Mouse (Mus musculus) kidney, postnatal 4 days (tissue): ENCODE measurements around the gene Spin1.

Experiments
- DNase-seq, 2 experiments: peaks; one replicate each; pipeline ENCODE4 v3.0.0; 2021; ENCODE audit warnings: mixed read lengths in 2 of 2

The Spin1 gene

GRCm38 (mm10) chr13:51137702-51138031, 37.0 kb downstream of the Spin1 start:
- DNase-seq: peak in 1 of 2 experiments; percentile 19

GRCm38 (mm10) chr13:51147106-51147505, 46.4 kb downstream of the Spin1 start:
- DNase-seq: no peak

GRCm38 (mm10) chr13:51152966-51153669, 52.4 kb downstream of the Spin1 start:
- DNase-seq: no peak

GRCm38 (mm10) chr13:51153670-51154030, 53.0 kb downstream of the Spin1 start:
- DNase-seq: peak in 1 of 2 experiments; percentile 21

GRCm38 (mm10) chr13:51155178-51156013, 54.7 kb downstream of the Spin1 start:
- DNase-seq: no peak

GRCm38 (mm10) chr13:51156014-51156386, 55.3 kb downstream of the Spin1 start:
- DNase-seq: no peak

DNA sequence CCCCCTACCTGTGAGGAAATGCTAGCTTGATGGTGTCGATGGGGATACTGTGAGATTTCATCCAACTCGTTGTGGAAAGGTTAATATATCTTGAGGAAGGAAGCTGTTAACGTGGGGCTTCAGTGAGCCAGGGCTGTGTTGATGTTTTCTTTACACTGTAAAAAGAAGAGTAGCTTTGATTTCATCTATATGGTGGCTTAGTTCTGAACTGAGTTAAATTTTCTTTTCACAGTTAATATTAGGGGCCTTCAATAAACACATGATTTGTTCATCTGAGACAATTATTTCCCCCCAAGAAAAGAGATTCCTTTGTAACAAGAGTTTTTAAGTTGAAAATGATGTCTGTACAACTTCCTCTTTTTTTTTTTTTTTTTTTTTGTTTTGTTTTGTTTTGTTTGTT, 56.6 kb downstream of the Spin1 start:
- DNase-seq: no peak

DNA sequence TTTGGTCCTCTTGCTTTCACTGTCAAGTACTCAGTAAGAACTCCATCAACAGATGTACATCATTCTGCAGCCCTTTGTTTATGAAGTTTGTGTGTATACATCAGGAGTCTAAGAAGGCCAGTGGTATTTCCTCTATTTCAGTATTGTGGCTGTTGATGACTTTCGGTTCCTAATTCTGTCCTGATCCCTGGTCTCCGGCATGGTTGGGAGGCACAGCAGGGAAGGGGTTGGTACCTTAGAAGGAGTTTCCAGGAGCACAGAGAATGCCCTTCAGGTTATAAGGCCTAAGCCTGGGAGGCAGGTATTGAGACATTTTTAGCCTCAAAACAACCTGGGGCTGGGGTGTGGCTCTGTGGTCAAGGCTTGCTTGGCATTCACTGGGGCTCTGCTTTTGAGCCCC, 61.0 kb downstream of the Spin1 start:
- DNase-seq: peak in 1 of 2 experiments; percentile 6

GRCm38 (mm10) chr13:51162246-51162645, 61.6 kb downstream of the Spin1 start:
- no peak for DNase-seq

DNA sequence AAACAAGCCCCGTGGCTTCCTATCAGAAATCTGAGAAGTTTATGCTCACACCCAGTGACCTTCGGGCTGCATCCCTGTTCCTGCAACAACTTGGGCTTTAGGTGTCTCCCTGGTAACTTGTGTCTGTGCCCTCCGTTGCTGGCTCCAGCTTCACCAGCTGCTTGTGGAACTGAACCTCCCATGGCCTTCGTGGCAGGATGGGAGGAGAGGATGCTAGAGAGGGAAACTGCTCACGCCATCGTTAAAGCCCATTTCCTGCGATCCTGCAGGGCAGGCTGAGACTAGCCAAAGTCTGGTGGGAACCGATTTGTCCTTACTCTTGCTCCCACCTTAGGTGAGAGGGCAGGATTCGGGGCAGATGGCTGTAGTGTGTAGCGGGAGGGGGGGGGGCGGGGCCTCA, 66.0 kb downstream of the Spin1 start:
- no peak for DNase-seq

DNA sequence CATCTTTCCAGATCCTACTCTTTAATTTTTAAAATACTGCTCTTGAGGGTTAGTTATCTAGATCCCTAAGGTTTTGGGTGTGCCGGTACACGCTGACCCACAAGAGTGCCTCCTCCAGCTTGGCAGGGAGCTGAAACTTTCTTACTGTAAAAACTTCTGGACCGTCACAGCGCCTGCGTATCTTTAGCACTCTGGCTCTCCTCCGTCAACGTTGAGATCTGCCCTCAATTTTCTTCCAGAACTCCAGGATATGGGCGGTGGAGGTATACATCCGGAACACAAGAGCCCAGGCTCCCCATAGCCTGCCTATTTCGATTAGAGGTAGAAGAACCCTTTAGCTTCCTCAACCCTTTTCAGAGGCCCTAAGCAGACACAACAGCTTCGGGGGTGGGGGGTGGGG, 69.5 kb downstream of the Spin1 start:
- peak in 1 of 2 experiments; percentile 27 for DNase-seq

DNA sequence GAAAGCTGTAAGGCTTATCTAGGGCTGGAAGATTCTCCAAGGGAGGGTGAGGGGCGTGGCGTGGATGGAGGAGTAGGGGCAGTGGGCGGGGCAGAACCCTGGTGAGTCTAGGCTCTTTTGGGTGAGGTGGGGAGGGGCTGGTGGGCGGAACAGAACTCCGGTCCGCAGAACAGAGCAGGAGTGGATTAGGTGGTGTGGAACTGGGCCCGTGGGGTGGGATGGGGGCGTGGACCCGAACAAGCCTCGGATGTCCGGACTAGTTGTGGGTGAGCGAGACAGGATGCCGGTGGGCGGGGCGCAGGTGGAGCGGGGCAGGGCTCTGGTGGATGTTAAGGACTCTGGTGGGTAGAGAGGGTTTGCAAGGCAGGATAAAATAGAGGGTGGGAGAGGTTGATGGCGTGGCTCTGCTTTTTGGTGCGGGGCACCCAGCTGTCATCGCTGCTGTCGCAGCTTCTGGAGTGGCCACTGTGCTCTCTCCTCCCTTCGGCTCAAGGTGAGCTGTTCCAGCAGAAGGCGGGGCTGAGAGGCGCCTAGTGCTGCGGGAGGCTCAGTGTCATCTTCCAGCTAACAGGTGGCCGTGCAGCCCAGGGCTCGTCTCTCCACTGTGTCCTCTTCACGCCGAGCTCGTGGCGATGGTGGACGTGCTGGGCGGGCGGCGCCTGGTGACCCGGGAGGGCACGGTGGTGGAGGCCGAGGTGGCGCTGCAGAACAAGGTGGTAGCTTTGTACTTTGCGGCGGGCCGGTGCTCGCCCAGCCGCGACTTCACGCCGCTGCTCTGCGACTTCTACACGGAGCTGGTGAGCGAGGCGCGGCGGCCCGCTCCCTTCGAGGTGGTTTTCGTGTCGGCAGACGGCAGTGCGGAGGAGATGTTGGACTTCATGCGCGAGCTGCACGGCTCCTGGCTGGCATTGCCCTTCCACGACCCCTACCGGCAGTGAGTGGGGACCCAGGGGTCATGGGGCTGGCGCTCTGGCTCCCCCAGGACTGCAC, 70.3 kb downstream of the Spin1 start, which contains the start of gene Nxnl2:
TSS of gene Nxnl2 (plus strand) at position 332 of the 990 bp plus-strand sequence.
- peak; percentile 80 to 85 for DNase-seq

DNA sequence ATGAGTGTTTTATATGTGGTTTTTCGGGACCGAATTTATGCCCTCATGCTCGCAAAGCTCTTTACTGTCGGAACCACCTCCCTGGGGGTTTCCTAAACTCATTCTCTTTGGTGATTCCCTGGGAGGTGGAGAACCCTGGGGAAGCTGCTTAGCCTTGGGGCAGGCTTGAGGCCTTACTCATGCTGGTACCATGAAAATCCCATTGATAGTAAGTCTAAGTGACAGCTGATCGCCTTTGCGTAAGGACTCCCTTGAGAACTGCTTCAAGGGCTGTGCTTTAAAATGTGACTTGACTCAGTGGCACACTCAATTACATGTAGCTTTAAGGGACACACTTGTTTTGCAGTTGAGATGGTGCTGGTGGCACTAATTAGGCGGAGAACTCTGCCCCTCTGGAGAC, 71.9 kb downstream of the Spin1 start:
- no peak for DNase-seq

DNA sequence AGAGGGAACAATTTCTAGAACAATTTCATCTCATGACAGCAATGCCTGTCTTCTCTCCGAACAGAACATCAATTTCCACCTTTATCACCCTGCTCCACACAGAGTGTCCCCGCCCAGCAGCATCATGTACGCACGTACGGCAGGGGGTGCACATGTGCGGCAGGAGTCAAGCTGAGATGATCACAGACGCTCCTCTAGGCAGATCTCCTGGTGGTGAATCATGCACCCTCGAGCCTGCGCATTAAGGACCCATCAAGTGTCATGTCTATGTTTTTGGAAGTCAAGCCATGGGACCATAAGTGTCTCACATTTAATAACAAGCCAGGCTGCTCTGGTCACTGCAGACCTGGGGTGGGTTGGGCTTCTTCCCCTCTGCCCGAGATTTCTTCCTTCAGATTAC, 78.3 kb downstream of the Spin1 start:
- no peak for DNase-seq

GRCm38 (mm10) chr13:51179362-51179761, 78.7 kb downstream of the Spin1 start:
- no peak for DNase-seq

GRCm38 (mm10) chr13:51182236-51182635, 81.6 kb downstream of the Spin1 start:
- no peak for DNase-seq

GRCm38 (mm10) chr13:51184896-51185295, 84.2 kb downstream of the Spin1 start:
- DNase-seq: no peak

- no peak for DNase-seq
Measured at GRCm38 (mm10) chr13:51190336-51190735, 89.7 kb downstream of the Spin1 start.

DNA sequence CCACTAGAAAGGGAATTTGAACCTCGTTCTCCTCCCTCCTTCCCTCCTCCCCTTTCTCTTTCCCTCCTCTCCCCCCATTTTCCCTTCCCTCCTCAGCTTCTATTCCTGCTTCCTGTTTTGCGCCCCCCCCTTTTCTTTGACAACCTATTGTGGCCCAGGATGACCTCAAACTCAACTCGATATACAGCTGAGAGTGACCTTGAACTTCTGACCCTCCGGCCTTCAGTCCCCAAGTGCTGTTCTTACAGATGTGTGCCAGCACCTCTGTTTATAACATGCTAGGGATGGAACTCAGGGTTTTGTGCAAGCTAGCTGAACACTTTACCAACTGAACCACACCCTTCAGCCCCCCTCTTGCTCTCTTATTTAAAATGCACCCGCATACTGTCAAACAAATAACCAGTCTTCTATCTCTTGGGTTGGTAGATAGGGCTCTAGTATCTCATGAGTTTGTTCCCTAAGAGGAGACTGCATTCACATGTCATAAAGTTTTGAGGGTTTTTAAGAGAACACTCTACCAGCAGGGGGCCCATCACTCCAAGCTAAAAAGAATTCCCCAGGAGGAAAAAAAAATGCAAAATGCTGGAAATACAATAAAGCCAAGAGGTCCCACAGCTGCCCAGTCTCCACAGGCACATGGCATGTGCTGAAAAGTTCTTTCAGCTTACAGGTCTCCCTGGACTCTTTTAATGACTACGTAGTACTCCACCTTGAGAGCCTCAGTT, 90.9 kb downstream of the Spin1 start:
- peak; percentile 66 to 74 for DNase-seq

DNA sequence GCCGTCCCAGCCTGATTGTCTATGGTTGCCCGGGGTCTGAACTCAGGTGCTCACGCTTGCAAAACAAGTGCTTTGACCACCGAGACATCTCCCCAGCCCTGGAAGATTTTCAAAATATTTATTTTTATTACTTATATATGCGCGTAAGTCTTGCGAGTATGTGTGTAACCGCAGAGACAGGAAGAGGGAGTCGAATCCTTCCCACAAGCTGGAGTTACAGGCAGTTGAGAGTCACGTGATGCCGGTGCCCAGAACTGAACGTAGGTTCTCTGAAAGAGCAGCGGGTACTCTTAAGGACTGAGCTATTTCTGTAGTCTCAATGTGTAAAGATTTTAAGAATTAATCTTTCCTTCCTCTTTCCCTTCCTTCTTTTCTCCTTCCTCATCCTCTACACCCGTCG, 93.2 kb downstream of the Spin1 start:
- no peak for DNase-seq

DNA sequence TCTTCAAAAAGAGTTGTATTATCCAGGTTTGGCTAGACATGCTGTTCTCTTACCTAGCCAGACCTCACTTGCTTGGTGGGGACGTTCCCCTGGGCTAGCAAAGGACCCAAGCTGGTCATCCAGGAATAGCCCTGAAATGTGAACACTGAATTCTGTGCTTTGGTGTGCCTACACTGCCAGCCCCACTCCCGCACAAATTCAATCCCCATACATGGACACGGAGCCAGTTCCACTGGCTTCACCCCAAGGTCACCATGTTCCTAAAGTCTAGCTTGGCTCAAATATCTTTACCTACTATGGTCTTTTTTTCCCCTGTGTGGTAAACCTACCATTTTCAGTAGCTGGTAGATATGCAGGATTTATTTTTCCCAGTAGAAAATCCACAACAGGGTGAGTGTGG, 97.0 kb downstream of the Spin1 start:
- no peak for DNase-seq

- peak; percentile 42 to 63 for DNase-seq
Measured at GRCm38 (mm10) chr13:51198186-51198585, 97.5 kb downstream of the Spin1 start.
